Mouse (Mus musculus) kidney, adult 2 months (tissue): ENCODE results near the gene Tacc3.

ENCODE experiments used
- CTCF ChIP-seq: fragments of 200-500 bp; conservative IDR thresholded peaks from 2 replicates; pipeline ENCODE4 v1.5.1; 2011; ENCODE audit warnings: low read depth, mild to moderate bottlenecking, control low read depth, low read length, moderate library complexity, mixed read lengths; ENCODE audit not compliant: insufficient read depth, insufficient read length
- POLR2A ChIP-seq: fragments of 200-500 bp; IDR thresholded peaks from one replicate; pipeline ENCODE4 v1.6.1; 2011; ENCODE audit warnings: low read depth, low read length, control low read depth

DNA sequence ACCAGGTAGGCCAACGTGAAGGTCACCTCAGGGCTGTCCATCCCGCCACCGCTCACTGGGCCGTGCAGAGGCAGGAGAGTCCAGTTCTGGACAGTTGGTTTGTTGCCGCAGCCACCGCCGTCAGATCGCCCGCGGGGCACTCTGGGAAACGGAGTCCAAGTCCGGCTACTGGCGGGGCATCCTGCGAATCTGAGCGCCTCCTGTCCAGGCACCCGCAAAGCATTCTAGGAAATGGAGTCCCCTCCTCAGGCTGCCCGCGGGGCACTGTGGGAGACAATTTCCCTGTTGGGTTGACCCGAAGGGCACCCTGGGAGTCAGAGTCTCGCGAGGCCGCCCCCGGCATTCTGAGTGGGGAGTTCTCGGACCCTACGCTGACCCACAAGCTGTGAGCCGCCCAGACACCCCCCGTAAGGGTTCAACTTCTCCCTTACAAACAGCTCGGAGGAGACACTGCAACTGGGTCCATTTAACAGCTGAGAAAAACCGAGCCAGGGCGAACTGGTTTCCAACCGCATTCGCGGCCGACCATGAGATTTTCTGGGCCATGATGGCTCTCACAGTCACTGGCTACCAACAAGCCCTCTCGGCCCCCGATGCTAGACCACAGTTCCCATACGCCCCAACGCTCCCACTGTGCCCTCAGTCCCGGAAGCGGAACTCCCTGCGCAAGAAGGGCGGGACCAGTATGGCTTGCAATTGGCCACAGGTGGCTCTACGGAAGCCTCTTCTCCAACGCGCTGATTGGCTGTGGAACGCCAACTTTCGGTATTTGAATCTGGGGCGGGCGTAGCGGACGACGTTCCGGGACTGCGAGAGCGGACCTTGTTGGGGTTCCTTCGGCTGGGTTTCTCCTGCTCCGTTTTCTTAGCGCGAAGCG is at the start of gene Tacc3, which contains the start of gene Tmem129:
- TF ChIP-seq CTCF (no peak), POLR2A (peak; percentile 62)
